Mouse (Mus musculus) liver, embryonic 16.5 days (tissue): ENCODE results near the gene Elovl4. TPM values are rescaled to one million over a fixed set of nuclear protein-coding genes. Genes with fewer than 3 reads are reported as not detected.

Experiments used
- ATAC-seq: fragments of 200-750 bp; cut with Nextera tagmentation; 2 replicates; pipeline ENCODE4 v1.8.0; 2017; ENCODE audit warnings: low read depth, mild to moderate bottlenecking, moderate number of reproducible peaks, moderate library complexity
- H3K27ac ChIP-seq: fragments of 300-500 bp; sonication (generic); 2 replicates; pipeline ENCODE4 v1.5.1; 2014; ENCODE audit warnings: mild to moderate bottlenecking, low read length
- H3K27me3 ChIP-seq: fragments of 300-500 bp; sonication (generic); 2 replicates; pipeline ENCODE4 v1.6.1; 2014; ENCODE audit warnings: low read depth, low read length, mixed read lengths; ENCODE audit not compliant: control insufficient read depth, insufficient read depth
- H3K36me3 ChIP-seq: fragments of 300-500 bp; sonication (generic); 2 replicates; pipeline ENCODE4 v1.6.1; 2014; ENCODE audit warnings: mild to moderate bottlenecking; ENCODE audit not compliant: control insufficient read depth, insufficient read depth
- H3K4me1 ChIP-seq: fragments of 300-500 bp; sonication (generic); 2 replicates; pipeline ENCODE4 v1.6.1; 2014; ENCODE audit warnings: low read depth, low read length, mixed read lengths; ENCODE audit not compliant: control insufficient read depth
- H3K4me2 ChIP-seq: fragments of 300-500 bp; sonication (generic); 2 replicates; pipeline ENCODE4 v1.6.1; 2014; ENCODE audit warnings: low read depth, low read length, mixed read lengths
- H3K4me3 ChIP-seq: fragments of 300-500 bp; sonication (generic); 2 replicates; pipeline ENCODE4 v1.5.1; 2014; ENCODE audit warnings: low read depth, mild to moderate bottlenecking, low read length
- H3K9ac ChIP-seq: fragments of 300-500 bp; sonication (generic); 2 replicates; pipeline ENCODE4 v1.6.1; 2014; ENCODE audit warnings: low read depth, low read length
- H3K9me3 ChIP-seq: fragments of 300-500 bp; sonication (generic); replicated peaks from 2 replicates; pipeline ENCODE4 v1.6.1; 2016; ENCODE audit warnings: low read length; ENCODE audit not compliant: control insufficient read depth
- WGBS: fragments of 180-500 bp; shearing (Covaris S2); extraction: QIAGEN DNeasy Blood & Tissue Kit; methylation state at CpG from one replicate; pipeline ENCODE4 v1.1.7; 2014; ENCODE audit not compliant: insufficient replicate concordance; 5-methylcytosine and 5-hydroxymethylcytosine counted together
- polyA plus RNA-seq: library from polyadenylated mRNA; unstranded; fragments of >200 nt; fragmentation: Nextera tagmentation; extraction: Ambion mirVana; gene quantifications from 2 replicates; pipeline ENCODE4 v1.2.1, GENCODE M21; 2015

The Elovl4 gene
- polyA plus RNA-seq, 1 experiment from 2014 or later = 0.25 TPM

DNA sequence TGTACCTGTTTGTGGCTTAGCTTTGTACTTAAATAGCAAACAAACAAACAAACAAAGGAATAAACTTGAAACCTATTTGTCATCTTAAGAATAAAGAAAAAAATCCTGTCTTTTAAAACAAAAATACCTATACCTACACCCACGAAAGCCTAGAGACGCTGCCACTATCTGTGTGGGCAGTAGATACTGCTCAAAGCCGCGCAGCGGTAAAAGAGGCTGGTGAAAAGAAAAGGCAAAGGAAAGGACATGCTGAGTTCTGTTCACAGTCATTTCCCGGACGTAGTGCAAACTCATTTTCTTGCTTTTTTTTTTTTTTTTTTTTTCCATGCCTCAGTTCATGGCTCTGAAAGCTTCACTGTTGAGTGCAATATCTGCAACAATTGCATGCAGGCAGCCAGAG, 13.1 kb upstream of the Elovl4 start:
- Histone ChIP-seq H3K27me3 (no peaks in the 10 kb centered on the region), H3K4me2 (no peak overlapping the region), H3K27ac (no peak overlapping the region), H3K4me1 (no peaks in the 10 kb centered on the region), H3K9ac (no peak overlapping the region), H3K9me3 (no peaks in the 10 kb centered on the region), H3K36me3 (no peaks in the 10 kb centered on the region), H3K4me3 (no peak overlapping the region)
- 75% methylated on average over 7 of the region's 7 CpGs for WGBS
- ATAC-seq = no peak

DNA sequence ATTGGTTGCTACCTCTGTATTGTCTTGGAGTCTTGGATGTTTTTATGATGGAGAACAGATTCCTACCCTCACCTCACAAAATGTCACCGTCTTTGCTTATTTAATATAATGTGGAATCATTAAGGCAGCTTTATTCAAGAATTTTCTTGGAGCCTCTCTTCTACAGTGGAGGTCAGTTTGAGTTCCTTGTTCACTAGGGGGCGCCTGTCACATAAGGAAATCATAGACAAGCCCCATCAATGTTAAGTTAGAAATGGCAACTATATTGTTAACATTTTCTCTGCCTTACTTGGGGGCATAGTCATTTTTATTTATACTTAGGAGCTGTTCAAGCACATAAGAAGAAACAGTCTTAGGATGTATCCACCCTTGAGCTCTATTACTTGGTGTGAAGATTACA, 1.5 kb upstream of the Elovl4 start:
- no peak overlapping the region for H3K27ac ChIP-seq
- no peak for ATAC-seq
- no peak overlapping the region for H3K4me3 ChIP-seq
- H3K4me2 ChIP-seq = no peak overlapping the region
- H3K36me3 ChIP-seq = no peaks in the 10 kb centered on the region
- 0% methylated on average over 2 of the region's 2 CpGs for WGBS
- H3K9ac ChIP-seq = no peak overlapping the region
- no peaks in the 10 kb centered on the region for H3K9me3 ChIP-seq
- H3K27me3 ChIP-seq = peaks cover 39% of the 10 kb centered on the region
- H3K4me1 ChIP-seq = peaks cover 6% of the 10 kb centered on the region

DNA sequence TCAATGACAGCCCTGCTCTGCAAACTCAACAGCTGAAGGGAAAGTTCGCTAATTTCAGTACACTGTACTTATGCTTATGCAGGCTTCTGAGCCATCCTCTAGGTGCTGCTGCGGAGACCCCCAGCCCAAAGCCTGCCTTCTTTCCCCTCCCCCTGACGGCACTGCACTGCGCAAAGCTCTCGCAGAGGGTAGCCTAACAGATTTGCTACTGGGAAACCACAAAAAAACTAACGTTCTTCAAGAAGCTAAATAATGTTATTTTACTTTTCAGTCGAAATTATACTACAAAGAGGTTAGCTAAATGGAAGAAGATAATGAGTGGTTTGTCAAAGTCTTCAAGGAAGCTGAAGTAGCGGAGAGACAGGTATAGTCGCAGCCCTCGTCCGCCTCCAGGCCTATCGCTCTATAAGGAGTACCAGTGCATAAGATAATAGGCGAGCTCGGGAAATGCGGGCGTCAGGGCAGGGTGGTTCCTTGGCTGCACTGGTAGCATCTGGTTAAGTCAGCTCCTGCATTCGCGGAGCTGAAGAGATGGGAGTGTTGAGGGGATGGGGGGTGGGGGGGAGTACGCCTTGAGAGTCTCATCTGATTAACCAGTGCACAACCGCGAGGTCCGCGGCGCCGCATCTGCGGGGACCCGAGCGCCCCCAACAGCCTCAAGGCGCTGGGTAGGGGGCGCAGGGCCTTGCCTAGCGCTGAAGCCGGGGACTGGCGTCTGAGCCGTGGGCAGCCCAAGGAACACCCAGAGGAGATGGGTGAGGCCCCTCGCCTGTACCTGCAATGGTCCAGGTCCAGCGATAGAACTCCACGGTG, 707 bp downstream of the Elovl4 start:
- no peak for ATAC-seq
- no peak overlapping the region for H3K9ac ChIP-seq
- peak overlapping the region; percentile 68 for H3K4me2 ChIP-seq
- no peak overlapping the region for H3K27ac ChIP-seq
- peak overlapping the region; percentile 53 for H3K4me3 ChIP-seq
- WGBS = 1% methylated on average over 37 of the region's 37 CpGs
- no peaks in the 10 kb centered on the region for H3K9me3 ChIP-seq
- H3K4me1 ChIP-seq = peaks cover 6% of the 10 kb centered on the region
- H3K27me3 ChIP-seq = peaks cover 39% of the 10 kb centered on the region
- H3K36me3 ChIP-seq = no peaks in the 10 kb centered on the region

DNA sequence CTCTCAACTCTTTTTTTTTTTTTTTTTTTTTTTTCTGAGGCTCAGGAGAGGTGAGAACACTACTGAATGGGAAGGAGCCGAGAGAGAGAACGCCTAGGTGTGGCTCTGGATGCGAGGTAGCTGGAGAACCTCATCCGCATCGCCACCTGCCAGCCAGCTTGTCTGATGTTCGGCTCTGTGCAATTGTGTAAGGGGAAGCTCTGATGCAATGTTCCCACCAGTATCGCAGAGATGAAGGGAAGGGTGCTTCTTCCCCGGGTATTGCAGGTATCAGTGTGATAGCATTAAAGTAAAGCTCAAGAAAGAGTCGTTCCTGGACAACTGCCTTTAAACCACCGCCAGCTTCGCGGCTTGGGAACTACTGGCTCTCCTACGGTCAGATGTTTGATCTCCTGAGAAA, 1.7 kb downstream of the Elovl4 start:
- no peak overlapping the region for H3K27ac ChIP-seq
- peaks cover 6% of the 10 kb centered on the region for H3K4me1 ChIP-seq
- no peak overlapping the region for H3K9ac ChIP-seq
- 43% methylated on average over 13 of the region's 13 CpGs for WGBS
- H3K36me3 ChIP-seq = no peaks in the 10 kb centered on the region
- no peak overlapping the region for H3K4me3 ChIP-seq
- no peak overlapping the region for H3K4me2 ChIP-seq
- H3K27me3 ChIP-seq = peaks cover 39% of the 10 kb centered on the region
- ATAC-seq = no peak
- no peaks in the 10 kb centered on the region for H3K9me3 ChIP-seq

DNA sequence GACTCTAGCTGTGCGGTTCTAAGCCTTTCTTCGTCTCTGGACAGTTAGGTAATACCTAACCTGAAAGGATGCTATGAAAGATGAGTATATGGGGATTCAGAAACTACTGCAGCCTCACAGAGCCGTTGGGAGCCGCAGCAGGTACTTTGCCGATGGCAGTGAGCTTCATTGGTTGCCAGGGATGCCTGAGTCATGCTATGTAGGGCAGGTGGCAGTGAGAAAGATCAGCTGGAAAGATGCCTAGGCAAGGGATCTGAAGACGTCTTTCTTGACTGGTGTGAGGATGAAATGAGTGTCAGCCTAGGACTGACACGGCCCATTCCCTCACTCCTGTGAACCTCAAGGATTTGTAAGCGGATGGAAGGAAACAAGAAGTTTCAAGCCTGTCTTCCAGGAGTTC, 8.2 kb downstream of the Elovl4 start:
- Histone ChIP-seq H3K27me3 (no peaks in the 10 kb centered on the region), H3K9me3 (no peaks in the 10 kb centered on the region), H3K27ac (no peak overlapping the region), H3K9ac (no peak overlapping the region), H3K4me2 (no peak overlapping the region), H3K36me3 (no peaks in the 10 kb centered on the region), H3K4me1 (no peaks in the 10 kb centered on the region), H3K4me3 (no peak overlapping the region)
- ATAC-seq = no peak
- WGBS = 65% methylated on average over 8 of the region's 8 CpGs

GRCm38 (mm10) chr9:83796875-83797274, 9.2 kb downstream of the Elovl4 start:
- H3K4me3 ChIP-seq = no peak overlapping the region
- WGBS = 64% methylated on average over 7 of the region's 7 CpGs
- no peaks in the 10 kb centered on the region for H3K4me1 ChIP-seq
- no peak for ATAC-seq
- no peaks in the 10 kb centered on the region for H3K9me3 ChIP-seq
- no peaks in the 10 kb centered on the region for H3K27me3 ChIP-seq
- no peak overlapping the region for H3K9ac ChIP-seq
- no peak overlapping the region for H3K27ac ChIP-seq
- no peaks in the 10 kb centered on the region for H3K36me3 ChIP-seq
- no peak overlapping the region for H3K4me2 ChIP-seq

- WGBS = 76% methylated on average over 6 of the region's 6 CpGs
- Histone ChIP-seq H3K9me3 (no peaks in the 10 kb centered on the region), H3K4me3 (no peak overlapping the region), H3K27me3 (no peaks in the 10 kb centered on the region), H3K36me3 (no peaks in the 10 kb centered on the region), H3K27ac (no peak overlapping the region), H3K4me2 (no peak overlapping the region), H3K9ac (no peak overlapping the region), H3K4me1 (no peaks in the 10 kb centered on the region)
- no peak for ATAC-seq
Observed at GRCm38 (mm10) chr9:83789326-83789725, 16.8 kb downstream of the Elovl4 start.

- no peak overlapping the region for H3K9ac ChIP-seq
- no peaks in the 10 kb centered on the region for H3K4me1 ChIP-seq
- ATAC-seq = no peak
- no peak overlapping the region for H3K4me2 ChIP-seq
- H3K27ac ChIP-seq = no peak overlapping the region
- 48% methylated on average over 1 of the region's 1 CpGs for WGBS
- H3K4me3 ChIP-seq = no peak overlapping the region
- H3K27me3 ChIP-seq = no peaks in the 10 kb centered on the region
- no peaks in the 10 kb centered on the region for H3K9me3 ChIP-seq
- H3K36me3 ChIP-seq = no peaks in the 10 kb centered on the region
Observed at GRCm38 (mm10) chr9:83785501-83785900, 20.6 kb downstream of the Elovl4 start.

GRCm38 (mm10) chr9:83778317-83778960, 27.6 kb downstream of the Elovl4 start:
- ATAC-seq = no peak
- Histone ChIP-seq H3K27ac (no peak overlapping the region), H3K36me3 (no peaks in the 10 kb centered on the region), H3K9ac (no peak overlapping the region), H3K4me2 (no peak overlapping the region), H3K9me3 (no peaks in the 10 kb centered on the region), H3K4me3 (no peak overlapping the region), H3K4me1 (no peaks in the 10 kb centered on the region), H3K27me3 (no peaks in the 10 kb centered on the region)
- 72% methylated on average over 9 of the region's 9 CpGs for WGBS
